ENCODE assay signal across 8 mouse cellular contexts in genomic region chr4:129696158-129696985, GRCm38 (mm10). TPM values are rescaled to one million over a fixed set of nuclear protein-coding genes. Genes with fewer than 3 reads are reported as not detected.
A peak's percentile ranks its signal among the peaks of the same experiment; 100 is the strongest.
DNase-seq lines count a peak whose midpoint lies in the region; ATAC-seq and TF ChIP-seq lines count a peak whose summit lies in the region.

Gene Tmem39b (minus strand): TSS chr4:129696838.

- peak; percentile 84 for DNase-seq in 3T3-L1 (ENCODE audit: low read depth, low spot score)
- DNase-seq in adrenal gland, postnatal 4 days (ENCODE audit: low spot score in 2 of 2) = peak; percentile 65 to 85
- peak; percentile 98 for DNase-seq in embryonic facial prominence, embryonic 14.5 days (ENCODE audit: low spot score)
- DNase-seq in heart, adult 8-10 months (ENCODE audit: low spot score) = peak; percentile 94
- DNase-seq in kidney, adult 9 months = peak; percentile 93
- peak; percentile 96 for DNase-seq in limb, embryonic 14.5 days (ENCODE audit: low spot score)
- peak; percentile 97 for DNase-seq in midbrain, postnatal 0 days (ENCODE audit: low spot score)
- DNase-seq in spleen, postnatal 14 days (ENCODE audit: low spot score in 2 of 2) = peak; percentile 69 to 81

- H3K4me3 ChIP-seq in embryonic facial prominence, embryonic 14.5 days (ENCODE audit: low read depth, low read length) = peak within 1 kb of the TSS; percentile 51
- peak within 1 kb of the TSS; percentile 59 for H3K4me3 ChIP-seq in limb, embryonic 14.5 days (replicated peaks; ENCODE audit: low read length)
- peak within 1 kb of the TSS; percentile 69 for H3K4me3 ChIP-seq in midbrain, postnatal 0 days (ENCODE audit: low read depth, low read length)

- H3K27me3 ChIP-seq in embryonic facial prominence, embryonic 14.5 days (replicated peaks; ENCODE audit: control insufficient read depth, insufficient read depth, low read length) = no peaks in the 10 kb centered on the region
- no peaks in the 10 kb centered on the region for H3K27me3 ChIP-seq in limb, embryonic 14.5 days (ENCODE audit: control insufficient read depth, insufficient read depth, low read length)
- no peaks in the 10 kb centered on the region for H3K27me3 ChIP-seq in midbrain, postnatal 0 days (ENCODE audit: insufficient read depth, low read length)

- H3K27ac ChIP-seq in embryonic facial prominence, embryonic 14.5 days (replicated peaks; ENCODE audit: low read depth, low read length) = peak within 1 kb of the TSS; percentile 91
- peak within 1 kb of the TSS; percentile 94 for H3K27ac ChIP-seq in limb, embryonic 14.5 days (replicated peaks; ENCODE audit: low read depth, low read length)
- peak within 1 kb of the TSS; percentile 93 for H3K27ac ChIP-seq in midbrain, postnatal 0 days (ENCODE audit: low read depth, low read length)

- H3K36me3 ChIP-seq in embryonic facial prominence, embryonic 14.5 days (ENCODE audit: control insufficient read depth, insufficient read depth, low read length) = peaks cover 30% of the 10 kb centered on the region
- peaks cover 24% of the 10 kb centered on the region for H3K36me3 ChIP-seq in limb, embryonic 14.5 days (ENCODE audit: control insufficient read depth, insufficient read depth, low read length)
- peaks cover 19% of the 10 kb centered on the region for H3K36me3 ChIP-seq in midbrain, postnatal 0 days (ENCODE audit: insufficient read depth, low read length)

- peak within 1 kb of the TSS; percentile 80 for H3K9ac ChIP-seq in embryonic facial prominence, embryonic 14.5 days (ENCODE audit: low read depth, low read length)
- H3K9ac ChIP-seq in limb, embryonic 14.5 days (ENCODE audit: low read depth, low read length, severe bottlenecking) = peak within 1 kb of the TSS; percentile 81
- H3K9ac ChIP-seq in midbrain, postnatal 0 days (replicated peaks; ENCODE audit: low read length, poor library complexity, severe bottlenecking) = peak within 1 kb of the TSS; percentile 74

- H3K4me2 ChIP-seq in embryonic facial prominence, embryonic 14.5 days (ENCODE audit: low read depth, low read length) = peak within 1 kb of the TSS; percentile 74
- peak within 1 kb of the TSS; percentile 71 for H3K4me2 ChIP-seq in limb, embryonic 14.5 days (replicated peaks; ENCODE audit: low read depth, low read length, severe bottlenecking)
- H3K4me2 ChIP-seq in midbrain, postnatal 0 days (ENCODE audit: low read depth, low read length, poor library complexity, severe bottlenecking) = peak within 1 kb of the TSS; percentile 65

- H3K9me3 ChIP-seq in embryonic facial prominence, embryonic 14.5 days (ENCODE audit: control insufficient read depth, low read length) = no peaks in the 10 kb centered on the region
- no peaks in the 10 kb centered on the region for H3K9me3 ChIP-seq in limb, embryonic 14.5 days (ENCODE audit: control insufficient read depth, low read length)
- H3K9me3 ChIP-seq in midbrain, postnatal 0 days (ENCODE audit: low read length) = no peaks in the 10 kb centered on the region

- peak; percentile 75; the same call in 1 of the 2 replicates for TF ChIP-seq POLR2A in limb, embryonic 14.5 days (IDR thresholded peaks at IDR 0.05; ENCODE audit: borderline replicate concordance, extremely low read depth, insufficient read depth, insufficient read length)

- ATAC-seq in embryonic facial prominence, embryonic 14.5 days (ENCODE audit: low read depth) = peak; percentile 91
- ATAC-seq in limb, embryonic 14.5 days (ENCODE audit: low FRiP score, low read depth) = peak; percentile 90
- peak; percentile 86 for ATAC-seq in midbrain, postnatal 0 days (ENCODE audit: low FRiP score)

- 0% methylated on average over 33 of the region's 57 CpGs for WGBS in embryonic facial prominence, embryonic 14.5 days
- WGBS in limb, embryonic 14.5 days = under 1% methylated on average over 41 of the region's 57 CpGs
- WGBS in midbrain, postnatal 0 days = under 1% methylated on average over 42 of the region's 57 CpGs

- peaks cover 5% of the 10 kb centered on the region; the same call in 1 of the 2 replicates for H3K4me1 ChIP-seq in embryonic facial prominence, embryonic 14.5 days (ENCODE audit: control insufficient read depth, insufficient read depth, low read length)
- H3K4me1 ChIP-seq in limb, embryonic 14.5 days (ENCODE audit: control insufficient read depth, insufficient read depth, low read length) = peaks cover 14% of the 10 kb centered on the region
- H3K4me1 ChIP-seq in midbrain, postnatal 0 days (ENCODE audit: insufficient read depth, low read length) = peaks cover 6% of the 10 kb centered on the region

- TF ChIP-seq CTCF in midbrain, postnatal 0 days (IDR thresholded peaks at IDR 0.05) = no peak

RNA-seq across cellular contexts. Expression of gene Tmem39b, which starts in this region (rescaled TPM):
- total RNA-seq in adrenal gland, postnatal 4 days (2021) = 10 to 100 TPM; 15.9 to 19.4 TPM
- polyA plus RNA-seq in embryonic facial prominence, embryonic 14.5 days (2014; fragmentation: Nextera tagmentation; extraction: Ambion mirVana) = 22.1 and 25.0 TPM in 2 replicates
- 1 to 10 TPM; 3.8 to 5.7 (median 5.3) TPM for total RNA-seq in heart, adult 8-10 months (2022)
- 49.1 and 77.0 TPM in 2 replicates for polyA plus RNA-seq in limb, embryonic 14.5 days (2012; rRNA removed)
- polyA plus RNA-seq in limb, embryonic 14.5 days (2014; fragmentation: Nextera tagmentation; extraction: Ambion mirVana) = 24.1 and 27.1 TPM in 2 replicates
- 26.0 and 29.6 TPM in 2 replicates for total RNA-seq in midbrain, postnatal 0 days (2014; rRNA removed)
- 15.9 and 16.4 TPM in 2 replicates for polyA plus RNA-seq in midbrain, postnatal 0 days (2015; fragmentation: Nextera tagmentation; extraction: Ambion mirVana)

Comparison
In these comparisons a context has a peak if more than half of its experiments do, and no peak if none do; other contexts are left out.
1. Peak in every context shown above with its lines: DNase-seq, ATAC-seq, H3K4me3 ChIP-seq and H3K27ac ChIP-seq.